Mouse (Mus musculus): ENCODE measurements around the gene Tbx10.

DNA sequence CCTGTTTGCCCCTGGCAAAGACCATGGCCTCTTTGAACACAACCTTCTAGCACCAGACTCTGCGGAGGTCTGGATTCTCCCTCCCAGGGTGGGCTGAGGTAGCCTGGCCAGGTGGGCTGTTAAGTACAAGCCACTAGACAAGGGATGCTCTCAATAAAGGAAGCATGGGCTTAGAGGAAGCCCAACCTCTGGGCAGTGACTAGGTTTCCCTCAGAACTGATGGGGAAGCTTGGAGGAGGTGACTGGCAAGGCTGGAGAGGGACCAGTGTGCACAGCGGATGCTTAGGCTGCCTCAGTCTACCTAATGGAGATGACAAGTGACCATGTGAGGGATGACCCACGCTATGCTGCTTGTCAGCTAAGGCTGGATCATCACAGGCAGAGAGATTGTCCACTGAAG is 586 bp upstream of the Tbx10 start:
- TF ChIP-seq CHD2 (IDR thresholded peaks at IDR 0.05; ENCODE audit: low read depth, low read length) (no peak), ZNF384 (IDR thresholded peaks at IDR 0.05; ENCODE audit: low read depth, low read length) (no peak), HCFC1 (IDR thresholded peaks at IDR 0.05; ENCODE audit: borderline replicate concordance, insufficient read depth, low read length) (no peak), ZC3H11A (IDR thresholded peaks at IDR 0.05; ENCODE audit: borderline replicate concordance, low read depth, low read length) (no peak)
